Mouse (Mus musculus) megakaryocyte-erythroid progenitor cell, adult 5-6 weeks (primary cell): ENCODE measurements at regions not wholly inside any gene's neighbourhood (a gene's known extent, or its start where the extent isn't known, plus 50 kb on each side); places are given as distances from the start of the nearest gene placed in this dataset.
A peak's percentile ranks its signal among the peaks of the same experiment; 100 is the strongest.

Experiments
- ATAC-seq: replicated peaks from 2 replicates; pipeline ENCODE4 v1.8.0; 2016; ENCODE audit warnings: mild to moderate bottlenecking, inconsistent platforms; ENCODE audit not compliant: severe bottlenecking, poor library complexity, low FRiP score, low TSS enrichment

- ATAC-seq: peak; percentile 70
Observed at GRCm38 (mm10) chr3:3000199-3000598, 2750.4 kb upstream of the Gm8797 start.

DNA sequence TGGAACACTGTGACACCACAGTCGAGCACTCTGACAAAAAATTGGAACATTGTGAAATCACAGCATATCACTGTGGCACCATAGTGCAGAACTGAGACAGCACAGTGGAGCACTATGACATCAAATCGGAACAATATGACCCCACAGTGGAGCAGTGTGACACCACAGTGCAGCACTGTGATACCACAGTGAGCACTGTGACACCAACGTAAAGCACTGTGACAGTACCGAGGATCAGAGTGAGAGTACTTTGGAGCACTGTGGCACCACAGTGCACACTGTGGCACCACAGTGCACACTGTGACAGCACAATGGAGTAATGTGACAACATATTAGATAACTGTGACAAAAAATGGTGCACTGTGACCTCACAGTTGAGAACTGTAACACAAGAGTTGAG lies 2749.4 kb upstream of the Gm8797 start:
- ATAC-seq: no peak

GRCm38 (mm10) chr3:3001639-3002038 lies 2749.0 kb upstream of the Gm8797 start:
- ATAC-seq: peak; percentile 73

- ATAC-seq: no peak
Observed at GRCm38 (mm10) chr3:3003425-3003824, 2747.2 kb upstream of the Gm8797 start.

- peak; percentile 48; the same call in 1 of the 2 replicates for ATAC-seq
Observed at GRCm38 (mm10) chr3:3011111-3011510, 2739.5 kb upstream of the Gm8797 start.

- ATAC-seq: no peak
Observed at GRCm38 (mm10) chr3:3012951-3013350, 2737.7 kb upstream of the Gm8797 start.

DNA sequence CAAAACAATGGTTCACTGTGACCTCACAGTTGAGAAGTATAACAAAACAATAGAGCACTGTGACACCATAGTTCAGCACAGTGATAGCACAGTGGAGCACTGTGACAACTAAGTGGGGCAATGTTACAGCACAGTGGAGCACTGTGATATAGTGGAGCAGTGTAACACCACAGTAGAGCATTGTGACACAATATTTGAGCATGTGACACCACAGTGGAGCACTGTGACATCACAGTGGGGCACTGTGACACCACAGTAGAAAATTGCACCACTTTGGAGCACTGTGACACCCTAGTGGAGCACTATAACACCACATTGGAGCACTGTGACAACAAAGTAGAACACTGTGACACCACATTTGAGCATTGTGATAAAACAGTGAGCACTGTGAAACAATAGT lies 2735.6 kb upstream of the Gm8797 start:
- ATAC-seq: peak; percentile 68

DNA sequence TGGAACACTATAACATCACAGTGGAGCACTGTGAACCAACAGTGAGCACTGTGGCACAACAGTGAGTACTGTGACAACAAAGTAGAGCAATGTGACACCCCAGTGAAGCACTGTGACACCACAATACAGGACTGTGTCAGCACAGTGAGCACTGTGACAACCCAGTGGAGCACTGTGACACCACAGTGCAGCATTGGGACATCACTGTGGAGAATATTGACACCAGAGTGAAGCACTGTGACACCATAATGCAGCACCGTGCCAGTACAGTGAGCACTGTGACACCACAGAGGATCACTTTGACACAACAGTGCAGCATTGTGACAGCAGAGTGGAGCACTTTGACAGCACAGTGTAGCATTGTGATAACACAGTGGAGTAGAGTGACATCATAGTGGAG lies 2734.0 kb upstream of the Gm8797 start:
- no peak for ATAC-seq

- ATAC-seq: no peak
Observed at GRCm38 (mm10) chr3:3032793-3033192, 2717.8 kb upstream of the Gm8797 start.
